Mouse (Mus musculus): ENCODE results near the gene Lgals3bp.

Lgals3bp gene

DNA sequence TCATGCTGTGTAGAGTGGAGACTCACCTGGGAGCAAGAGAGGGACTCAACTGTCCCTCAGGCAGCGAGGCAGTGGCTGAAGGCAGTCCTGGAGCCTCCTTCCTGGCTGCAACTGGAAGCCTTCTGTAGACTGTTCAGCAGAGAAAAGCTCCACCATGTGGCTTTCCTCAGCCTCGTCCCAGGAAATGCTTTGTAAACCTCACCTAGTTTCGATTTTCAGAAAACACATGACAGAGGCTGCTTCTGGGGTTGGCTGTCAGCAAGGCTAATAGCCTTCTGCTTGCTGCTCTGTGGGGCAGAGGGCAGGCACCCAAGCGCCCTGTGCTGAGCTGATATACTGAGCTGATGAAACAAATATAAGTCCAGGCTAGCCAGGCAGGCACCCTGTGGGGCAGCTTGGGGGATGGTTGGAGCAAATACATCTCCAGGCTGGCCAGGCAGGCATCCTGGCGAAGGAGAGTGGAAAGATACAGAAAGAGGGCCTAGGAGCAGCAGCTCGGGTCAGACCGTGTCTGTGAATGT is at the start of gene Lgals3bp:
TSS of gene Lgals3bp (minus strand) at position 333 of the 521 bp plus-strand sequence.
- in situ Hi-C loops (cut with MboI; ENCODE audit: low sequenced_read_pairs): no loop called here

DNA sequence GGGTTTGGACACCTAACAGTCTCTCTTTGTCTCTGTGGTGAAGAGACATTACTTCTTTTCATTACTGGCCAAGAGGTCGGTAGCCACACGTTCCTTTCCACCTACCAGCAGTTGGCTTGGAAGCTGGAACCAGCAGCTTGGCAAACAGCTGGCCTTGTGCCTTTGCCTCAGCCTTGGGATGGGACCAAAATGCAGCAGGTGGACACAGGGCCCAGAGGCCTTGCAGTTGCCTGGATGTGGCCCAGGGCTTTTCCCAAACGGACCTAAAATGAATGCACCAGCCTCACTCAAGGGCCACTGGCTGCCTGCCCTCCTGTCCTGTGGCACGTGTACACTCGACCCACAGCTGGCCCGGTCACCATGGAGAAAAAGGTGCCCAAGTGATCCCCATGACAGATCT is 49.3 kb upstream of the Lgals3bp start:
- in situ Hi-C loops (cut with MboI; ENCODE audit: low sequenced_read_pairs): no loop called here

DNA sequence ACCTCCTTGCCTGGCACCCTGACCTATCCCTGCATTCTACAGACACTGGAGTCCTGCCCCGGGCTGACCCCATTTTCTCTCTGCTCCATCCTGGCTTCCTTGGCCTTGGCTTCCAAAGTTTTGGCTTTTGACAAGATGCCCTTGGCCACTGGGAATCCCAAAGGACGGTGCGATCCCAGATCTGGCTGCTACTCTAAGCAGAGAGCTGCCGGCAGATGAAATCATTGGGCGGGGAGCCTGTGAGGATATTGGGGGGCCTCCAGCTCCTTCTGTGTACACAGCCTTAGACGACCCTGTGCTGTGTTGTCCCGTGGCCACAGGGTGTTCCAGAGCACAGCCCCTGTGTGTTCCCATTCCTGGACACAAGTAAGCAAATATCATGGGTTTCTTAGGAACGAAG is 46.5 kb upstream of the Lgals3bp start:
- in situ Hi-C loops (cut with MboI; ENCODE audit: low sequenced_read_pairs): no loop called here

DNA sequence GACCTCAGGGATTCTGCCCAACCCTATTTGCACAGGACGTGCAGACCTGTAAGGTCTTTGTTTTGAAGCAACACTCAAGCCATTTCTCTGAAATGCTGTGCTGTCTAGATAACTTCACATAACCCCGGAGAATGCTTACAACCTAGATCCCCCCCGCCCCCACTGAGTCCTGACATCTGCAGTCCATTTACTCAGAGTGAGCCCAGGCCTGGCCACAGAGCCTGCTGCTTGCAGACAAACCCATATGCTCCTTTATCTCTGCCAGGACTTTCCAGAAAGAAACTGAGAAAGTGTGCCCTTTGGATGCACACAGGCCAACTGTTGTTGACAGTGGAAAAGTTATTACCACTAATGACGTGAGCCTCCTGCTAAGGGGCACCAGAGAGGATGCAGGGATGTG is 45.5 kb upstream of the Lgals3bp start:
- in situ Hi-C loops (cut with MboI; ENCODE audit: low sequenced_read_pairs): no loop called here

DNA sequence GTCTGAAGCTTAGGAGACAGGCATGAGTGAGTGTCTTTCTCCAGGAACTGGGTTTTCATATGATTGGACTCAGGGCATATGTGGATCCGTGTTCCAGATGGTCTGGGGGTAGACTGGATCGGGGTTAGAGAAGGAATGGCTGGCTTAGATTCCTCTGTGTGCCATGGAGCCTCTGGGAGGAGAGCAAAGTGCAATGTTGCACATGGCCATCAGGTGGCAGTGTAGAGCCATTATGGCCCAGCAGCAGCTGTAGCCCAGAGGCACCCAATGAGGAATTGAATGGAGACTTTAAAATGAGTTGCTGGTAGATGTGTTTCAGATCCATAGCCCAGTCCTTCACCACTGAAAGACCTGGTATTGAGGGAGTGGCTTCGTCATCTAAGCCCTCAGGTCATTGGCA is 44.0 kb upstream of the Lgals3bp start:
- in situ Hi-C loops (cut with MboI; ENCODE audit: low sequenced_read_pairs): no loop called here

DNA sequence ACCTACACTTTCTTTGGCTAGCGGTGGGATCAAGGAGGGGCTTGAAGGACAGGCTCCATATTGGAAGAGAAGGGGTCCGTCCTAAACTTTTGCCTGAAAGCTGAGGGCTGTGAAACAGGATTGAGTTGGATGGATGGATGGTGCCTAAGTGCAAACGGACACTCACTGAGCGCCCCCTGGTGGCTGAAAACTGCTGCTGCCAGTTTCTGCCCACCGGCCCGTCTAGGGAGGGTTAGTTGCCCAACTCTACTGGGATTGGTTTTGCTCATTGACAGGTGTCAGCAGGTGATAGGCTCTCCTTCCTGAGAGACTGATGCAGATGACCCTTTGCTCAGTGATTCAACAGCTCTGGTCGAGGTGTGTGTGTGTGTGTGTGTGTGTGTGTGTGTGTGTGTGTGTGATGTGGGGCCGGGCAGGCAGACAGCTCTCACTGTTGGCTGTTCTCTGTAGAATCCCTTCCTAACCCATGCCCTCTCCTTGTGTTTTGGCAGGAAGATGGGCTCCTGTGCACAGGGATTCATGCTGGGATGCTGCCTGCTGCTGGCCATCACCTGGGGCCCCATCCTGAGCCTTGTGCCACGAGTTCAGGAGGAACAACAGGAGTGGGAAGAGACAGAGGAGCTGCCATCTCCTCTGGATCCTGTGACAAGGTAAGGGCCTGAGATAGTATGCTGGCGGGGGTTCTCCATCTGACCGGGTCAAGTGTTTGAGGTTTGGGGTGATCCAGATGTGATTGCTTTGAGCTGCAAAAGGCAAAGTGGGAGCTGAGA is 41.5 kb upstream of the Lgals3bp start:
- in situ Hi-C loops (cut with MboI; ENCODE audit: low sequenced_read_pairs): no loop called here

DNA sequence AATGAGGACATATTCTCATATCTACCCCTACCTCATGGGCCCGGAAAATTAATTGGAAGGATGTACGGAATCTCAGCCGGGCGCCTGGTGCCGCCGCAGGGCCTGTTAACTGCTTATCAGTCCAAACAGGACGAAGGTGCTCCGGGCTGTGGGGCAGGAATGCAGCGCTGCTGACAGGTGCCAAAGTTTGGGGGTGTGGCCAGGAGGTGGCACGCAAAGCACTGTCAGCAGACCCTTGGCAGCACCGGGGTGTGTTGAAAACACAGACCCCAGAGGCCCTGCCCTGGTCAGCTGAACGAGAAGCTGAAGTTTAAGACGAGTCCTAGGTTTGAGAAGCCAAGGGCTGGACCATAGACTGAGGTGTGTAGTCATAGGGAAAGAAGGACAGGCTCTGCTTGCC is 40.8 kb upstream of the Lgals3bp start:
- in situ Hi-C loops (cut with MboI; ENCODE audit: low sequenced_read_pairs): no loop called here

DNA sequence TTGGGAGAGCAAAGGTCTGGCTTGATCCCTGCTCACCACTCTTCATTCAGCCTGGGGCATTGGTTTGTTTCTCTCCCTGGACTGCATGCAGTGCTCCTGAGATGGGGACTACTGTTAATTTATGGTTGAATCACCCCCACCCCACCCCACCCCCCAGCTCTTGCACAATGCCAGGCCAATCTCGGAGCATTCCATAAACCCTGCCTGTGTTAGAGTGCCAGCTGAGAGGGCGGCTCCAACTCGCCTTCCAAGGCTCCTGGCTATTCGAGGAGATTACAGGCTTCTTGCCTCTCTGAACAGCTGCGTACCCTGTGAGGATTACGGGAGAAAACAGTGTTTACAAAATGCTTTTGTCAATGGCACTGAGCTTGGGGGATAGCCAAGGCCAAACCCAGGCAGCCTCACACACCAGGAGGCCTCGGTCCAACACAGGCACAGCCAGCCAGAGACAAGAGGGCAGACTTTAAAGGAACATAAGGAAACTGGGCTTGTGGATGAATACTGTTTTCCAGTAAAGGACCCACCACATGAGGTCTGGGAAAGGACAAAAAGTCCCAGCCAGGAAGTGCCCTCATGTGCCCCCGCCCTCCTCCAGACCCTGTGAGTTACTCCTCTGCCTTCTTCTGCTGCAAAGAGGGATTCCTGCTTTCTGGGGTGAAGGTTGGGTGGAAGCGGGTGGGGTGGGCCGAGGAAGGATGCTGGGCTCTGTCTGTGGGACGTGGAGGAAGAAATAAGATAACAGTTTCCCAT is 36.9 kb upstream of the Lgals3bp start:
- in situ Hi-C loops (cut with MboI; ENCODE audit: low sequenced_read_pairs): no loop called here

DNA sequence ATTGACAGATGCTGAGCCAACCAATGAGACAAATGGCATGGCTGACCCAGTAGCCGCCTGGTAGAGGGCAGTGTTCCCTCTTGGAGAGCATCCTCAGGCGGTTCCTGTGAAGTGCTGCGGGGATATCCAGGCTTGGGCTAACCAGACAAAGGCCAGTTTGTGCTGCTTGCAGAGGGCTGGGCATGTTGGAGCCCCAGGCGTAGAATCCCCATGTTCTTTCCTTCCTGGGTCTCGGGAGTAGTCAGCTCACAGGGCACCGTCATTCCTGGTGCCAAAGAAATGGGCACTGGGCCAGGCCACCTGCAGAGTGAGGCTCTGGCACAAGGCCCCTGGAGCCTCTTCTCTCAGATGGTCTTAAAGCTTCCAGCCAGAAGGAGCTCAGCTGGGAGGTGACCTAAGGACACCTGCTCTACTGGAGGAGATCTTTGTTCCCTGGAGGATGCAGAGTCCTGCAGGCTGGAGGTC is 34.6 kb upstream of the Lgals3bp start:
- in situ Hi-C loops (cut with MboI; ENCODE audit: low sequenced_read_pairs): no loop called here

DNA sequence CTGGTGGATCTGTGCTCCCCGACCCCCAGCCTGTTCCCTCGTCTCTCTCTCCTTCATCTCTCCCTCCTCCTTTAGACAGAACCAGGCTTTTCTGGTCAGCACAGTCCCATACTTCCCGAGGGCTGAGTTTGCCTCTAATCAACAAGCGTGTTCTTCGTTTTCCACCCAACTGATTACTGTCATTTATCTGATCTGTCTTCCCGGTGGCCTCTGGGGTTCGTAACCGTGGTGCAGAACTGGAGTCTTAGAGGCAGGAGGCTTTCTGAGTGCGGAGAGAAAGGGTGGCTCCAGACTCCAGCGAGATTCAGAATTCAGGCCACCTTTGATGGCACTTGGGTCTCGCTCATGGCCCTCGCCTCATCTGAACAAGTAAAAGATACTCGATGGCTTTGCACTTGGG is 32.2 kb upstream of the Lgals3bp start:
- in situ Hi-C loops (cut with MboI; ENCODE audit: low sequenced_read_pairs): no loop called here

DNA sequence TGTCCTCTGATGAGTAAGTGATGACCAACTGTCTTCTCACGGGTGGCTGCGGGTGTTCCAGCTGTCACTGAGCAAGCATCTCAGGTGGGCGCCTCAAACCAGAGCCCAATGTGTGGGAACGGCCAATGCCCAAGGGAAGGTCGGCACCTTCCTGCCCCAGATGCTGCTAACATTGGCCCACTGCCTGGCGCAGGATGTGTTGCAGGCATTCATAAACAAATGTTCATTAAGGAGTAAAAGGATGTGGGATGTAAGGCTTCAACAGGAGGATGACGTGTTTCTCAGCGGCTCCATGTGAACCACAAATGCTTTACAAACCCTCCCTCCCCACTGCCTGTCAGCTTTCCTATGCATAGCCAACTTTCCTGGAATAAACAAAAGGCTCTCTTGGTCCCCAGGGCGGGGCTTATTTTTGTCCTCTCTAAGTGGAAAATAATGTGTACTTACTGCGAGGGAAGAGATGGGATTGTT is 31.5 kb upstream of the Lgals3bp start:
- in situ Hi-C loops (cut with MboI; ENCODE audit: low sequenced_read_pairs): no loop called here

DNA sequence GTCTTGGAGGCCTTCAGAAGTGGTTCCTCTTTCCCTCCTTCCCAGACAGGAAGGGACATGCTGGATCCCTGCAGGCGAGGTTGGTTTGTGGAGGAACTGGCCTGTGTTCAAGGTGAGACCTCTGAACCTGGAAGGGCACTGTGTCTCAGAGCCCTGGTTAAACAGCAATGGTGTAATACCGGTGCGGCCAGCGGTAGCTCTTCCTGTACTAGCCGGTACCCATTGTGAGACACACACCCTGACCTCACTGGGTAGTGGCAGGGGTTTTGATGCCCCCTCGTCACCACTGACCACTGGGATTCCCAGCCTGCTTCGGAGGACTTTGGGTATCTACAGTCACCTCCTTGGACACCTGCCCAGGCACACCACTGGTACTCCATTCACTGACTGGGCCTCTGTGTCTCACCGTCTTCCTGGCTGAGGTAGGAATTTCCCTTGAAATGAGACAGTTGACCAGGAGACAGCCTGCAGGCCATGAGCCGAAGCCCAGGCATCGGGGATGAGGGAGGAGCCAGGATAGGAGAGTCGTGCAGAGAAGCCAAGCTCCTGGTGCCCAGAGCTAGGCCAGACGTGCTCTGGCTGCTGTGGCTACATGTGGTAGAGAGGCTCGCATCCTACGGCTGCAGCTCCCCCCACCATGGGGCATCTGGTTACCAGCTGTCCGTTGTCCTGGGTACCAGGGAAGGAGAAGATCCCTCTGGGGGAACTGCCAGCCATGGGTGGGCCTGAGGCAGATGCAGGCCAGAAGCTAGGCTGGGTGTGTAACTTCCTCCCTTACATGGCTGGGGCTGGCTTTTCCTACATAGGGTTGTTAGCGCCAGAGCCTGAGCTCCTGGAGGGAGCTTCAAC is 29.4 kb upstream of the Lgals3bp start:
- in situ Hi-C loops (cut with MboI; ENCODE audit: low sequenced_read_pairs): no loop called here

DNA sequence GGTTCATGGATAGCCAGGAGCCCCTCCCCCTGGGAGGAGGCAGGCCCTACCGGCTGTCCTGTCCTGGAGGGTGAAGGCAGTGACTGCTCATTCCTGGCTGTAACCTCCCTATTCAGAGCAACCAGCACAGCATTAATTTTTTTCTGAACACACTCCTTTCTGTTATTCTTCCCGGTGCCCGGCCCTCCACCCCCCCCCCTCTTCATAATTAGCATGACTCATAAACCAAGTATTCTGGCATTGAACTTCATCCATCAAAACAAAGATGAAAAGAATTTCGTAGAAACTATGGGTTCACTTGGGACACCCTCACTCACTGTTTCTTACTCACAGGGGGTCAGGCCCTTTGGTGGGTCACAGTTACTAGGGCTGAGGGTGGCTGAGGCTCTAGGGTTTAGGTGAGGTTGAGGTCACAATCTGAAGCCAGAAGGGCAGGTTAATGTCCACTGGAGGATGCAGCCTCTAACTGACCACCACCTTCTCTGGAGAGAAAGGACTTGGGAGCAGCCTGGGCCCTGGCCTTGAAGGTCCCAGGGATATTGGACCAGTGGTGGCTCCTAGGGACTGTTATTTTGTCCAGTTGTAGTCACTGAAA is 28.5 kb upstream of the Lgals3bp start:
- in situ Hi-C loops (cut with MboI; ENCODE audit: low sequenced_read_pairs): no loop called here

DNA sequence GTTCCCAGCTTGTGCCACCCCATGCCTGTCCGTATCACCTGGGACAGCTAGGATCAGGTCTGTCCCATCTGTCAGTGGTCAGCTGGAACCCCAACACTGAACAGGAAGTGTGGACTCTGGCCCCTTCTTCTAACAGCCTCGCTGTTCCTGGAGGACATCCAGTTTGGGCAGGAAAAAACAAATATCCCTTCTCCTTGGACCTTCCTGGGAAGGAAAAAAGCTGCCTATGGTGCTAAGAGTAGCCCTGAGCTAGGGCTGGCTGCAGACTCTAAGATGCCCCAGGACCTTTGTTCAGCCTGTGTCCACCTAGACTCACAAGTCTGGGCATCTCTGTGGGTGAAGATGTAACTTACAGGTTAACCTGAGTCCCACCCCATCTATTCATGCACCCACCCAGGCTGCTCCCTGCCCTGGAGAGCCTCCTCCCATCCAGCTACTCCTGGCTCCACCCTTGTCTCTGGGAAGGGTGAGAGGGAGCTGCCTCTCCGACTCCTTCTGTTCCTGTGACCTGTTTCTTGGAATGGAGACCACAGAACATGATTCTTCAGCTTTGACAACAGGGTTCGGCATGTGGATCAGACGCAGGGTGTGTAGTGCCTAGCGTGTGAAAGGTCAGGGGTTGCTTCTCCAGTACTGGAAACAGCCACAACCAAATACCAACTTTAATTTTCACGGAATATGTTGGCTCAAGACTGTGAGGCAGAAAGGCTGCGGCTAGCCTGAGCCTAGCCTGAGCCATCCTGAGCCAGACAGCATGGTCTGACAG is 27.2 kb upstream of the Lgals3bp start:
- in situ Hi-C loops (cut with MboI; ENCODE audit: low sequenced_read_pairs): no loop called here

DNA sequence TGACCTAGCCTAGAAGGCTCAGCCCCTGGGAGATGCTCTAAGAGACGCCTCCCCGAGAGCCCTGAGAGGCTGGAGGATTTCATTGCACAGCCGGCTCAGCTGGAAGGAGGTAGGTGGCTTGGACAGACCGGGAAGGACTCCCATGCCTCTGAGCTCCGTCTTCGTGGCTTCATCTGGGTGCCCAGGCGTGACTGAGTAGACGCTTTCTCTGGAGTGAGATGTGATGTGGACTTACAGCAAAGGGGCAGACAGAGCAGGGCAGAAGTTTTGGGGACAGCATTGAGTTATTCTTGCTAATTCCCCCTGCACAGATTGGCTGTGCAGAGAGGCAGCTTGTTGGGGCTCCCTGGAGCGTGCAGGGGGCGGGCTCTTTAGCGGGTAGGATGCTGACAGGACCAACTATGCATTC is 26.6 kb upstream of the Lgals3bp start:
- in situ Hi-C loops (cut with MboI; ENCODE audit: low sequenced_read_pairs): no loop called here

DNA sequence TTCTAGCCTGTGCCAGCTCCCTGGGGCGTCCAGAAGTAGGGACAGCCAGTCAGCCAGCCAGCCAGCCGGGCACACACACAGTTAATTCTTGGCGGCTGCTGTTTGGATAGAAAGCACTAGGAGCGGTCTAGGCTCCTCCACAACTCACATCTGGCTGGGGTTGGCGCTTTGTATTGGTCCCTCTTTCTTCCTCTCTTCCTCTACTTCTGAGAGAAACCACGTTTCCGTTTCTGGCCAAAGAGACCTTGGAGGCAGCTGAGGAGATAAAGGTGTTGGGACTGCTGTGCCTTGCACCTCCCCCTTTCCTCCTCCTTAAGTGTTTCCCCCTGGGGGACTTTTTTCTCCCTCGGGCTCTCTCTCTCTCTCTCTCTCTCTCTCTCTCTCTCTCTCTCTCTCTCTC is 26.1 kb upstream of the Lgals3bp start, which contains the start of gene C1qtnf1:
TSS of gene C1qtnf1 (plus strand) at position 218 of the 400 bp plus-strand sequence.
- in situ Hi-C loops (cut with MboI; ENCODE audit: low sequenced_read_pairs): no loop called here

DNA sequence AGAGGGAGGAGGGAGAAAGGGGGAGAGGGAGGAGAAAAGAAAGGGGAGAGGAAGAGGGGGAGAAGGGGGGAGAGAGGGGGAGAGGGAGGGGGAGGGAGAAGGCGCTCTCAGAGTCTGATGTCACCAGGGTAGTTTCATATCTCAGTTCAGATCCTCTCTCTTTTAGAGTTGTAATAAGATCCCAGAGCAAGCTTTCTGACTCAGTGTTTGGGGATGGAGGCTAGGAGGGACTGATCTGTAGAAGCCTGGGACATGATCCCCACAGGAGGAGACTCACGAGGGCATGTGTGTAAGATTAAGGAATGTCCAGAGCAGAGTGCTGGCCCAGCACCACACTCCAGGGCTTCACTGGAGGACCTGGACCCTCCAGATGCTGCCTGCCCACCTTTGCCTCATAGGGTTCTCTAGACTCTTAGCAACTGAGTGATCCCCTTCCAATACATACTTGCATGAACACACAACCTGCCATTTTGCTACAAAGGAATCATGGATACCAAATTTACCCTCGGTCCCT is 25.4 kb upstream of the Lgals3bp start:
- in situ Hi-C loops (cut with MboI; ENCODE audit: low sequenced_read_pairs): no loop called here

DNA sequence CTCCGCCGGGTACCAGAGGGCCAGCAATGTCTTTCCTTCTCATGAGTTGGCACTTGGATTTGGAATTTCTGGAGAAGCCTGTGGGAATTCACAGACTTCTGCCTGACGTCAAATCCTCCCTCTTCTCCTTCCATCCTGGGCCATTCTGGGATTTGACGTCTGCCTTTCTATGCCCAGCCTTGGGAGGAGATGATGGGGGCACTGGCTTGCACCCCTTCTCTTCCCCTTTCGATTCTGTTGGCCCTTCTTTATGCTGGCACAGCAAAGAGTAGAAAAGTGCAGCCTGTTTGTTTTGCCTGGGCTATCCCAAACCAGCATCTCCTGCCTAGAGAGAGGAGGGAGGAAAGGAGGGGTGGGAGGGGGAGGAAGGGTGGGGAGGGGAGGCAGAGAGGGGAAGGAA is 24.9 kb upstream of the Lgals3bp start:
- in situ Hi-C loops (cut with MboI; ENCODE audit: low sequenced_read_pairs): no loop called here

DNA sequence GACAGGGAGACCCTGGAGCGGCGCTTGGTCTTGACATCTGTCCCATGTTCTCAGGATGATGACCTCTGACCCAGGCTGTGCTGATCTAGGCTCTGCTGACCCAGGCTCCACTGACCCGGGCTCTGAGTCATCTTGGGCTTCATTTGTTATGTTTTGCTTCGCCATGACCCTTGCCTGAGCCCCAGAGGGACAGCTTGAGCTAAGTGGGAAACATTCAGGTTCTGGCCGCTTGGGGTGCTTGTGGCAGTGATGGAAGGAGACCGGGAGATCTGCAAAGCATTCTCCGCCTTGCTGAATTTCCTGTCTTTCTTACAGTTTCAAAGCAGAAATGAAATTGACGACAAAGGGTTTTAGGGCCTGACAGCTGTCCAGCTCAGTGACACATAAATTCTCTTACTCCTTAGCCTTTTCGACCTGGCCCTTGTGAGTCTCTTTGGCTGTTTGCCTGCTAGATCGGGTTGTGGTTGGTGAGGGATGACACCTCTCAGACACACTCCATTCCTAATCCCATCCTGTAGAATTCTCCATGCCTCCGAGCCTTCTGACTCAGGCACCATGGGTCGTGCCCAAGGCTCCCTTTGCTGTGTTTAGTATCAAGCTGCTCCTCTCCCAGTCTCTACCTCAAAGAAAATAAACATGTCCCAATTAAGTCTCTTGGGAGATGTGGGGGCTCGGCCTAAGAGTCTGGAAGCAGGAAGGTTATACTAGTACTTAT is 22.9 kb upstream of the Lgals3bp start:
- in situ Hi-C loops (cut with MboI; ENCODE audit: low sequenced_read_pairs): no loop called here
